Mouse (Mus musculus): ENCODE data around the gene Slmap. TPM values are rescaled to one million over a fixed set of nuclear protein-coding genes. Genes with fewer than 3 reads are reported as not detected.
A peak's percentile ranks its signal among the peaks of the same experiment; 100 is the strongest.
"Not testable (repeated sequence)": the region's sequence is repeated elsewhere in the genome, so short reads cannot be mapped to it uniquely, and the experiment has no call there.

Slmap gene
- total RNA-seq, 2 experiments from 2014 or later: 81.3 to 88.8 TPM

- no peak for DNase-seq (ENCODE audit: low spot score in 2 of 2)
These were observed 116.8 kb downstream of the Slmap start for GRCm38 (mm10) chr14:26417956-26418355.

DNA sequence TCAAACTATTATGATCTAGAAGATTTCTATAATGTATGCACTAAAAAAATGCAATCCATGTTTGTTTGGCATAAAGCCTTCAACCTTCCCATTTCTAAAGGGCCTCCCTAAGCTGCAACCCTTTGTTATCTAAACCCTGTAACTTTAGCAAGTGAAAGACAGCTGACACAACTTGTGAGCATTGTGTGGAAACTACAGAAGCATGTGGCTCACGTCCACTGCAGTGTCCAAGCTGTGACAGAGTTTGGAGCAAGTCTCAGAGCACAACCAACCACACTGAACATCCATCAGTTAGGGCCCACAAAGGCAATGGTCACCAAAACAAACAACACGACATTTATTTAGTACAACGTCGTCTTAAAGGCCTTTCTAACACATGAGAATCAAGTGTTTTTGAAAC is 117.6 kb downstream of the Slmap start:
- DNase-seq (ENCODE audit: low spot score in 2 of 2): no peak

DNA sequence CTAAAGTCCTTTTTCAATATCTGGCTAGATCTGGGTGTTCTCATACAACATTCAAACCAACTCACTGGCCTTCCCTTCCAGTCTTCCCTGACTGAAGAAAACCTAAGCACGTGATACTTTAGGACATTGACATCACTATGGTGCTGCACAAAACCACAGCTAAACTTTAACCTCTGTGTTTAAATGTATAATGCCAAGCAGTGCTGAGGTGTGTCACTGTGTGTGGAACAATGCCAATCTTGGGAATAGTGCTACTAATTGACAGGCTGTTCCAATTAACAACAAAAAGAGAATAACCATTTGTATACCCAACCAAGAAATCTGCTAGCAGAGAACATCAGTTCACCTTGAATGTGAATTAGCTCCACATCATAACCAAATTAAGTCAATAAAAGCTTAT is 121.2 kb downstream of the Slmap start:
- DNase-seq (ENCODE audit: low spot score in 2 of 2): no peak

- DNase-seq (ENCODE audit: low spot score in 2 of 2): no peak
These were observed 128.0 kb downstream of the Slmap start for GRCm38 (mm10) chr14:26406746-26407145.

GRCm38 (mm10) chr14:26398508-26399160 is 136.1 kb downstream of the Slmap start:
- DNase-seq (ENCODE audit: low spot score in 2 of 2): no peak

- no peak for DNase-seq (ENCODE audit: low spot score in 2 of 2)
These were observed 142.9 kb downstream of the Slmap start for GRCm38 (mm10) chr14:26391866-26392265.

DNA sequence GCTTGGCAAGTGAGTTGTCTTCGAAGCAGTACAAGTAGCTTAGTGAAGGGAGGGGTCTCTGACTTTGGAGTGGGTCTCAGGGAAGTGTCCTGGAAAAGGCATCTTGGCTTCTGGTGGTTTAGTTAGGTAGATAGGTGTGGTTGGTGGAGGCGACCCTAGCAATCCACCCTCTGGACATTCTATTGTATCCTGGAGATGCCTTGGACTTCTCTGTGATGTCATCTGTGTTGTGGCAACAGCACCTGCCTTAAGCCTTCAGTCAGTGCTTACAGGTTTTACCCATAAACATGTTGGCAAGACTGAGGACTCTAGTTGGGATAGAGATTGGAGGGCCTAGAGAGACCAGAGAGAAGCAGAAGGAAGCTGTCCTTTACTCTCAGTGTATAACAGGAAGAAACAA is 145.8 kb downstream of the Slmap start:
- DNase-seq (ENCODE audit: low spot score in 2 of 2): not testable (repeated sequence)

GRCm38 (mm10) chr14:26386999-26387398 is 147.7 kb downstream of the Slmap start:
- not testable (repeated sequence) for DNase-seq (ENCODE audit: low spot score in 2 of 2)

DNA sequence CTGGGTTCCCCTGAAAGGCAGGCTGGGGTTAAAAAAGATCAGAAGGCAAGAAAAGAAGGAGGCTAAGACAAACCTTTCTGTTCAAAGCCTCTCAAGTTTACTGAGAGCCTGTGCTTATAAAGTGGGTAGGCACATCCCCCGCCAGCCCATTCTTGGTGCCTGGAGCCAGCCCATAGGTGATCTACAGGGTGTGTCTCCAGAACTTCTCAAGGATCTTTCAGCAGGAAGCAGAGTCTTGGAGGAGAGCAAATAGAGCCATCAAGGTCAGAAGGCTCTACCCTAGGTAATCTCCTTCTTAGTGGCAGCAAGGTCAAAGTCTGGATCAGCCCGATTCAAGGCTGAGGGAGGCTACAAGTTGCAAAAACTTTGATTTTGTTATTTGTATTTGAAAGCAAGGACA is 149.1 kb downstream of the Slmap start:
- not testable (repeated sequence) for DNase-seq (ENCODE audit: low spot score in 2 of 2)

GRCm38 (mm10) chr14:26379071-26379470 is 155.7 kb downstream of the Slmap start:
- no peak for DNase-seq (ENCODE audit: low spot score in 2 of 2)

- DNase-seq (ENCODE audit: low spot score in 2 of 2): peak; percentile 49 to 66
These were observed 158.1 kb downstream of the Slmap start for GRCm38 (mm10) chr14:26376652-26377051.

Other genes starting within 250 kb of the Slmap start
- 10 to 100 TPM; 27.5 to 33.1 TPM for gene Dennd6a, start 38.9 kb upstream of the Slmap start, total RNA-seq (2021)
- 100 to 1,000 TPM; 200 to 211 TPM for gene Arf4, start 103.1 kb upstream of the Slmap start, total RNA-seq (2021)
- gene Pde12, start 135.0 kb upstream of the Slmap start, total RNA-seq (2021): 10 to 100 TPM; 11.9 TPM
- gene Dnah12, start 158.3 kb upstream of the Slmap start, total RNA-seq (2021): under 1 TPM; 0.03 to 0.17 TPM